Mouse (Mus musculus) heart, embryonic 15.5 days (tissue): ENCODE measurements around the gene Zfp53. TPM values are rescaled to one million over a fixed set of nuclear protein-coding genes. Genes with fewer than 3 reads are reported as not detected.

Experiments
- ATAC-seq: fragments of 200-750 bp; cut with Nextera tagmentation; replicated peaks from 2 replicates; pipeline ENCODE4 v1.8.0; 2017; ENCODE audit warnings: low read depth, moderate TSS enrichment; ENCODE audit not compliant: insufficient number of reproducible peaks, insufficient read depth, low FRiP score
- H3K27ac ChIP-seq: fragments of 300-500 bp; sonication (generic); 2 replicates; pipeline ENCODE4 v1.5.1; 2015; ENCODE audit warnings: mild to moderate bottlenecking, inconsistent platforms
- H3K27me3 ChIP-seq: fragments of 300-500 bp; sonication (generic); 2 replicates; pipeline ENCODE4 v1.6.1; 2015; ENCODE audit warnings: inconsistent platforms
- H3K36me3 ChIP-seq: fragments of 300-500 bp; sonication (generic); 2 replicates; pipeline ENCODE4 v1.6.1; 2015; ENCODE audit warnings: mild to moderate bottlenecking, inconsistent platforms
- H3K4me1 ChIP-seq: fragments of 300-500 bp; sonication (generic); replicated peaks from 2 replicates; pipeline ENCODE4 v1.6.1; 2015; ENCODE audit warnings: inconsistent platforms
- H3K4me2 ChIP-seq: fragments of 300-500 bp; sonication (generic); 2 replicates; pipeline ENCODE4 v1.6.1; 2015; ENCODE audit warnings: inconsistent platforms, mild to moderate bottlenecking, moderate library complexity
- H3K4me3 ChIP-seq: fragments of 300-500 bp; sonication (generic); 2 replicates; pipeline ENCODE4 v1.5.1; 2015; ENCODE audit warnings: mild to moderate bottlenecking, inconsistent platforms
- H3K9ac ChIP-seq: fragments of 300-500 bp; sonication (generic); 2 replicates; pipeline ENCODE4 v1.6.1; 2015; ENCODE audit warnings: mild to moderate bottlenecking, inconsistent platforms
- H3K9me3 ChIP-seq: fragments of 300-500 bp; sonication (generic); replicated peaks from 2 replicates; pipeline ENCODE4 v1.6.1; 2016; ENCODE audit warnings: inconsistent platforms
- WGBS: fragments of 180-500 bp; shearing (Covaris S2); methylation state at CpG from one replicate; pipeline ENCODE4 v1.1.7; 2015; ENCODE audit warnings: mixed read lengths; 5-methylcytosine and 5-hydroxymethylcytosine counted together
- polyA plus RNA-seq: library from polyadenylated mRNA; unstranded; fragments of >200 nt; fragmentation: Nextera tagmentation; extraction: Ambion mirVana; gene quantifications from 2 replicates; pipeline ENCODE4 v1.2.1, GENCODE M21; 2015

Gene Zfp53
- polyA plus RNA-seq, 1 experiment from 2014 or later: 4.9 TPM

GRCm38 (mm10) chr17:21530645-21531330, 42.0 kb downstream of the Zfp53 start:
- WGBS: 71% methylated on average over 5 of the region's 5 CpGs
- Histone ChIP-seq H3K4me2 (peak overlapping the region; percentile 77; the same call in 1 of the 2 replicates), H3K9me3 (no peaks in the 10 kb centered on the region), H3K27me3 (no peaks in the 10 kb centered on the region), H3K4me1 (peaks cover 22% of the 10 kb centered on the region), H3K36me3 (no peaks in the 10 kb centered on the region), H3K27ac (no peak overlapping the region; the same call in 1 of the 2 replicates), H3K9ac (no peak overlapping the region), H3K4me3 (no peak overlapping the region)
- ATAC-seq: no peak

- H3K4me2 ChIP-seq: peak overlapping the region; percentile 77
- no peak for ATAC-seq
- peak overlapping the region; percentile 97 for H3K9ac ChIP-seq
- H3K4me1 ChIP-seq: peaks cover 23% of the 10 kb centered on the region
- no peaks in the 10 kb centered on the region for H3K36me3 ChIP-seq
- H3K27ac ChIP-seq: peak overlapping the region; percentile 99
- H3K27me3 ChIP-seq: no peaks in the 10 kb centered on the region
- no peaks in the 10 kb centered on the region for H3K9me3 ChIP-seq
- 51% methylated on average over 5 of the region's 5 CpGs for WGBS
- H3K4me3 ChIP-seq: peak overlapping the region; percentile 91
Observed at GRCm38 (mm10) chr17:21531621-21532020, 42.8 kb downstream of the Zfp53 start.

- no peaks in the 10 kb centered on the region for H3K36me3 ChIP-seq
- H3K27ac ChIP-seq: peak overlapping the region; percentile 99
- H3K4me1 ChIP-seq: peaks cover 23% of the 10 kb centered on the region
- H3K4me2 ChIP-seq: peak overlapping the region; percentile 77
- H3K9ac ChIP-seq: peak overlapping the region; percentile 97
- no peaks in the 10 kb centered on the region for H3K27me3 ChIP-seq
- peak overlapping the region; percentile 91 for H3K4me3 ChIP-seq
- no peaks in the 10 kb centered on the region for H3K9me3 ChIP-seq
- under 1% methylated on average over 54 of the region's 54 CpGs for WGBS
- ATAC-seq: peak; percentile 87
Observed at GRCm38 (mm10) chr17:21532101-21532951, 43.5 kb downstream of the Zfp53 start.

GRCm38 (mm10) chr17:21533961-21534360, 45.2 kb downstream of the Zfp53 start:
- Histone ChIP-seq H3K4me1 (peaks cover 23% of the 10 kb centered on the region), H3K4me2 (no peak overlapping the region), H3K9me3 (no peaks in the 10 kb centered on the region), H3K4me3 (no peak overlapping the region), H3K27ac (peak overlapping the region; percentile 69; the same call in 1 of the 2 replicates), H3K27me3 (no peaks in the 10 kb centered on the region), H3K9ac (no peak overlapping the region), H3K36me3 (no peaks in the 10 kb centered on the region)
- no peak for ATAC-seq
- WGBS: 84% methylated on average over 1 of the region's 1 CpGs

GRCm38 (mm10) chr17:21534460-21535095, 45.8 kb downstream of the Zfp53 start:
- Histone ChIP-seq H3K9me3 (no peaks in the 10 kb centered on the region), H3K4me1 (peaks cover 23% of the 10 kb centered on the region), H3K4me3 (no peak overlapping the region), H3K9ac (no peak overlapping the region), H3K27me3 (no peaks in the 10 kb centered on the region), H3K27ac (peak overlapping the region; percentile 69), H3K4me2 (peak overlapping the region; percentile 88), H3K36me3 (no peaks in the 10 kb centered on the region)
- peak; percentile 37; the same call in 1 of the 2 replicates for ATAC-seq
- 9% methylated on average over 4 of the region's 4 CpGs for WGBS

- 3% methylated on average over 21 of the region's 21 CpGs for WGBS
- peak; percentile 63 for ATAC-seq
- Histone ChIP-seq H3K36me3 (no peaks in the 10 kb centered on the region), H3K4me2 (peak within 1 kb of the TSS; percentile 88), H3K9me3 (no peaks in the 10 kb centered on the region), H3K4me3 (peak within 1 kb of the TSS; percentile 69), H3K4me1 (peaks cover 23% of the 10 kb centered on the region), H3K27me3 (no peaks in the 10 kb centered on the region), H3K9ac (peak within 1 kb of the TSS; percentile 64), H3K27ac (peak within 1 kb of the TSS; percentile 69)
Observed at GRCm38 (mm10) chr17:21535096-21536001, 46.6 kb downstream of the Zfp53 start, which contains the start of gene Zfp52. Gene Zfp52, plus strand, starts transcription at chr17:21535539.

- Histone ChIP-seq H3K27me3 (no peaks in the 10 kb centered on the region), H3K27ac (no peak overlapping the region), H3K4me3 (peak overlapping the region; percentile 69), H3K36me3 (no peaks in the 10 kb centered on the region), H3K9ac (peak overlapping the region; percentile 64; the same call in 1 of the 2 replicates), H3K4me2 (peak overlapping the region; percentile 88), H3K4me1 (peaks cover 21% of the 10 kb centered on the region), H3K9me3 (no peaks in the 10 kb centered on the region)
- no peak for ATAC-seq
- WGBS: 30% methylated on average over 7 of the region's 7 CpGs
Observed at GRCm38 (mm10) chr17:21536096-21536495, 47.3 kb downstream of the Zfp53 start.

- 0 out of 2 replicates have a peak overlapping the region, but pooled peaks have one; percentile 5 for H3K4me3 ChIP-seq
- no peaks in the 10 kb centered on the region for H3K9me3 ChIP-seq
- no peaks in the 10 kb centered on the region for H3K27me3 ChIP-seq
- H3K4me2 ChIP-seq: peak overlapping the region; percentile 88; the same call in 1 of the 2 replicates
- H3K9ac ChIP-seq: no peak overlapping the region
- H3K27ac ChIP-seq: no peak overlapping the region
- no peak for ATAC-seq
- 44% methylated on average over 2 of the region's 2 CpGs for WGBS
- no peaks in the 10 kb centered on the region for H3K36me3 ChIP-seq
- peaks cover 19% of the 10 kb centered on the region for H3K4me1 ChIP-seq
Observed at GRCm38 (mm10) chr17:21536676-21537075, 47.9 kb downstream of the Zfp53 start.

- Histone ChIP-seq H3K9ac (no peak overlapping the region), H3K4me1 (no peaks in the 10 kb centered on the region), H3K4me2 (no peak overlapping the region), H3K4me3 (no peak overlapping the region), H3K27me3 (no peaks in the 10 kb centered on the region), H3K9me3 (no peaks in the 10 kb centered on the region), H3K36me3 (peaks cover 33% of the 10 kb centered on the region), H3K27ac (no peak overlapping the region)
- ATAC-seq: no peak
- 77% methylated on average over 2 of the region's 2 CpGs for WGBS
Observed at GRCm38 (mm10) chr17:21557831-21558230, 69.0 kb downstream of the Zfp53 start.
